Mouse (Mus musculus): ENCODE results near the gene Rexo1. TPM values are rescaled to one million over a fixed set of nuclear protein-coding genes. Genes with fewer than 3 reads are reported as not detected.

The Rexo1 gene
- polyA plus RNA-seq, 2 experiments, result 10.7 to 19.1 TPM

- peak; percentile 71 for ATAC-seq (ENCODE audit: insufficient read depth)
- H3K27ac ChIP-seq, result peak overlapping the region; percentile 58
Measured at GRCm38 (mm10) chr10:80533704-80534103, 27.7 kb downstream of the Rexo1 start.

GRCm38 (mm10) chr10:80532783-80533182 is 28.6 kb downstream of the Rexo1 start:
- Histone ChIP-seq H3K27me3 (ENCODE audit: control insufficient read depth, insufficient read depth, low read length) (no peaks in the 10 kb centered on the region), H3K4me3 (ENCODE audit: insufficient read depth in 1 of 2, low read depth in 2 of 2, low read length in 2 of 2) (no peak overlapping the region), H3K9me3 (ENCODE audit: control insufficient read depth, low read length) (no peaks in the 10 kb centered on the region), H3K9ac (replicated peaks) (no peak overlapping the region), H3K36me3 (replicated peaks; ENCODE audit: control insufficient read depth, insufficient read depth, low read depth) (no peaks in the 10 kb centered on the region), H3K4me1 (replicated peaks; ENCODE audit: control insufficient read depth in 2 of 2, insufficient read depth in 2 of 2, low read length in 1 of 2) (peaks cover 33 to 38% of the 10 kb centered on the region in 2 experiments), H3K4me2 (ENCODE audit: low read depth) (no peak overlapping the region), H3K27ac (no peak overlapping the region)
- no peak for TF ChIP-seq EP300 (IDR thresholded peaks at IDR 0.05; ENCODE audit: low read depth)
- TF ChIP-seq CTCF (IDR thresholded peaks at IDR 0.05; ENCODE audit: low read depth), result no peak; the same call in 1 of the 2 replicates
- DNase-seq (ENCODE audit: low read depth in 3 of 3, low spot score in 3 of 3), result peak in 1 of 3 experiments; percentile 33
- 0 out of 2 replicates have a peak, but pooled peaks have one; percentile 14 for ATAC-seq (ENCODE audit: insufficient read depth)
- 73% methylated on average over 11 of the region's 11 CpGs for WGBS (ENCODE audit: insufficient replicate concordance)

More at GRCm38 (mm10) chr10:80533704-80534103, 27.7 kb downstream of the Rexo1 start:
- peak overlapping the region; percentile 31; the same call in 1 of the 2 replicates for H3K9ac ChIP-seq (replicated peaks)
- peak; percentile 71 to 75 (median 74) for DNase-seq (ENCODE audit: low read depth in 3 of 3, low spot score in 3 of 3)
- H3K36me3 ChIP-seq (replicated peaks; ENCODE audit: control insufficient read depth, insufficient read depth, low read depth), result no peaks in the 10 kb centered on the region
- peak overlapping the region; percentile 19 for H3K4me2 ChIP-seq (ENCODE audit: low read depth)
- H3K4me1 ChIP-seq (replicated peaks; ENCODE audit: control insufficient read depth in 2 of 2, insufficient read depth in 2 of 2, low read length in 1 of 2), result peaks cover 37 to 43% of the 10 kb centered on the region in 2 experiments
- H3K27me3 ChIP-seq (ENCODE audit: control insufficient read depth, insufficient read depth, low read length), result no peaks in the 10 kb centered on the region
- TF ChIP-seq EP300 (IDR thresholded peaks at IDR 0.05; ENCODE audit: low read depth) (no peak), CTCF (IDR thresholded peaks at IDR 0.05; ENCODE audit: low read depth) (no peak)
- WGBS (ENCODE audit: insufficient replicate concordance), result 4% methylated on average over 7 of the region's 7 CpGs
- H3K9me3 ChIP-seq (ENCODE audit: control insufficient read depth, low read length), result no peaks in the 10 kb centered on the region
- H3K4me3 ChIP-seq (ENCODE audit: insufficient read depth in 1 of 2, low read depth in 2 of 2, low read length in 2 of 2), result no peak overlapping the region

- Histone ChIP-seq H3K4me2 (ENCODE audit: low read depth) (no peak overlapping the region), H3K9me3 (ENCODE audit: control insufficient read depth, low read length) (peaks cover 2% of the 10 kb centered on the region; the same call in 1 of the 2 replicates), H3K4me1 (replicated peaks; ENCODE audit: control insufficient read depth in 2 of 2, insufficient read depth in 2 of 2, low read length in 1 of 2) (no peaks in the 10 kb centered on the region), H3K4me3 (ENCODE audit: insufficient read depth in 1 of 2, low read depth in 2 of 2, low read length in 2 of 2) (no peak overlapping the region), H3K27me3 (ENCODE audit: control insufficient read depth, insufficient read depth, low read length) (no peaks in the 10 kb centered on the region), H3K9ac (replicated peaks) (no peak overlapping the region), H3K27ac (no peak overlapping the region), H3K36me3 (replicated peaks; ENCODE audit: control insufficient read depth, insufficient read depth, low read depth) (no peaks in the 10 kb centered on the region)
- no peak for DNase-seq (ENCODE audit: low read depth in 3 of 3, low spot score in 3 of 3)
- TF ChIP-seq CTCF (IDR thresholded peaks at IDR 0.05; ENCODE audit: low read depth) (no peak), EP300 (IDR thresholded peaks at IDR 0.05; ENCODE audit: low read depth) (no peak)
- ATAC-seq (ENCODE audit: insufficient read depth), result no peak
- WGBS (ENCODE audit: insufficient replicate concordance), result 32% methylated on average over 9 of the region's 9 CpGs
Measured at GRCm38 (mm10) chr10:80526172-80526571, 35.2 kb downstream of the Rexo1 start.

DNA sequence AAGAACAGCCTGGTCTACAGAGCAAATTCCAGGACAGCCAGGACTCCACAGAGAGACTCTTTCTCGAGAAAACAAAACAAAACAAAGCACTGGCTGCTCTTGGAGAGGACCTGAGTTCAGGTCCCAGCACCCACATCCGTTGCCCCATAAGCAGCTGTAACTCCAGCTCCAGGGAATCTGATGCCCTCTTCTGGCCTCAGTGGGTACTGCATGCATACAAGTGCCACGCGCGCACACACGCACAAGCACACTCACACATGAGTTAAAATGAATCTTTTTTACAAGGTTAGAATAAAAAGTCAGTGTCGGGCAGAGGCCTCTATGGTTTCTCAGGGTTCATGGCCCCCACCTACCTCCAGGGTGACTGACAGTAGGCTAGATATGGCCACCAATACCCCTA is 38.1 kb downstream of the Rexo1 start:
- Histone ChIP-seq H3K27me3 (ENCODE audit: control insufficient read depth, insufficient read depth, low read length) (no peaks in the 10 kb centered on the region), H3K4me1 (replicated peaks; ENCODE audit: control insufficient read depth in 2 of 2, insufficient read depth in 2 of 2, low read length in 1 of 2) (no peaks in the 10 kb centered on the region), H3K4me3 (ENCODE audit: insufficient read depth in 1 of 2, low read depth in 2 of 2, low read length in 2 of 2) (no peak overlapping the region), H3K4me2 (ENCODE audit: low read depth) (no peak overlapping the region), H3K36me3 (replicated peaks; ENCODE audit: control insufficient read depth, insufficient read depth, low read depth) (no peaks in the 10 kb centered on the region), H3K27ac (no peak overlapping the region), H3K9me3 (ENCODE audit: control insufficient read depth, low read length) (peaks cover 2% of the 10 kb centered on the region), H3K9ac (replicated peaks) (no peak overlapping the region)
- no peak for DNase-seq (ENCODE audit: low read depth in 3 of 3, low spot score in 3 of 3)
- 81% methylated on average over 7 of the region's 7 CpGs for WGBS (ENCODE audit: insufficient replicate concordance)
- TF ChIP-seq CTCF (IDR thresholded peaks at IDR 0.05; ENCODE audit: low read depth) (peak; percentile 86), EP300 (IDR thresholded peaks at IDR 0.05; ENCODE audit: low read depth) (no peak)
- no peak for ATAC-seq (ENCODE audit: insufficient read depth)

DNA sequence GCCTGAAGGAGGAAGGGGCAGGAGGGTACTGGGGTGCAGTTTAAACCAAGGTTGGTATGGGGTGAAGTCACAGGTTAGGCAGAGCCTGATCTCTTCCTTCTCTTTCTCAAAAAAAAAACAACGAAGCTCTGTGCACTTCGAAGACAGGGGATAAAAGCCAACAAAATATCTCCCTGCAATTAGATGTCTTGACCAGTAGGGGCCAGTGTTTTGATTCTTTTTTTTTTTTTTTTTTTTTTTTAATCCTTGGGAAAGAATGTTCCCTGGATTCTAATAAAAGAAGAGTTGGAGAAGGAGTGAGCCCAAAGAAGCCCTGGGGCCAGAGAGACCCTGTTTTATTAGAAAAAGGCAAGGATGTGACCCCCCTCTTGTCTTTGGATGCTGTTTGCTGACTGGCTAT is 42.1 kb downstream of the Rexo1 start:
- peaks cover 5% of the 10 kb centered on the region for H3K27me3 ChIP-seq (ENCODE audit: control insufficient read depth, insufficient read depth, low read length)

More for the DNA sequence above, 42.1 kb downstream of the Rexo1 start:
- no peak overlapping the region for H3K4me2 ChIP-seq (ENCODE audit: low read depth)
- H3K9ac ChIP-seq (replicated peaks), result no peak overlapping the region
- DNase-seq (ENCODE audit: low read depth in 3 of 3, low spot score in 3 of 3) (no peak), ATAC-seq (ENCODE audit: insufficient read depth) (no peak)
- peaks cover 2% of the 10 kb centered on the region for H3K9me3 ChIP-seq (ENCODE audit: control insufficient read depth, low read length)
- H3K4me3 ChIP-seq (ENCODE audit: insufficient read depth in 1 of 2, low read depth in 2 of 2, low read length in 2 of 2), result no peak overlapping the region
- no peaks in the 10 kb centered on the region for H3K4me1 ChIP-seq (replicated peaks; ENCODE audit: control insufficient read depth in 2 of 2, insufficient read depth in 2 of 2, low read length in 1 of 2)
- H3K36me3 ChIP-seq (replicated peaks; ENCODE audit: control insufficient read depth, insufficient read depth, low read depth), result no peaks in the 10 kb centered on the region
- H3K27ac ChIP-seq, result no peak overlapping the region
- 68% methylated on average over 2 of the region's 2 CpGs for WGBS (ENCODE audit: insufficient replicate concordance)
- TF ChIP-seq EP300 (IDR thresholded peaks at IDR 0.05; ENCODE audit: low read depth) (no peak), CTCF (IDR thresholded peaks at IDR 0.05; ENCODE audit: low read depth) (peak; percentile 48)
